Mouse (Mus musculus): ENCODE measurements at regions not wholly inside any gene's neighbourhood (a gene's known extent, or its start where the extent isn't known, plus 50 kb on each side); places are given as distances from the start of the nearest gene placed in this dataset.

DNA sequence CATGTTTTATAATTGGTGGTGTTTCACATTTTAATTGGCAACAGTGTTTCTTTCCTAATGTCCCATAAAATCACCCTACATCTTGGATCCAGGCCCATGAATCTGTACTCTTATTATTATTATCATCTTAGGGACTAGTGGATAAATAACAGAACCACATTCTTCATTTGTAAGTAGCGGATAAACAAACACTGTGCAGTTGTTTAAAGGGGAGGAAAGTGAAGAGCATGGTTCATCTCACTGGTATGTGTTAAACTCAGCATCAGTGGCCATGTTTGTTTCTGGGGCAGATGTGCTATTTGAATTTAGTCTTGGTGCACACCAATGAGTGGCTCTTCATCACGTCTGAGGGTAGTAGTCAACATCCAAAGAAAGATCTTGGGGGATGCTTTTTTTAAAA, 233.1 kb downstream of the Qk start:
- DNase-seq (ENCODE audit: low spot score in 2 of 2): no peak
- intact Hi-C loops (cut with DNase I): no loop called here

DNA sequence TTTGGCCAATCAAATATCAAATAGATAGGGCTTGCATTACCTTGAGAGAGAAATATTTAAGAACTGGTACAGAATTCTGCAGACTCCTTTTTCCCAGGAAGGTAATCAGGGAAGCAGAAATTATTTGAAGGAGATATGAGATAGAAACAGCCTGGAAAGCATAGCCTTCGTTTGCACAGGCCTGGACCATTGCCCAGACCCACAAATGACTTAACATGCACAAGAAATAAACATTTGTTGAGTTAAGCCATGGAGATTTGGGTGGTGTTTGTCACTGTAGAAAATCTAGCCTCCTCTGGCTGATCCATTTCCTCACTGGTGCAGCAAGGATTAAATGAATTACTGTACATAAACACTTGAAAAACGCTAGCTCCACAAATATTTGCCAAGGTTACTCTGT, 233.5 kb downstream of the Qk start:
- DNase-seq (ENCODE audit: low spot score in 2 of 2): peak; percentile 21 to 39
- intact Hi-C loops (cut with DNase I): no loop called here

DNA sequence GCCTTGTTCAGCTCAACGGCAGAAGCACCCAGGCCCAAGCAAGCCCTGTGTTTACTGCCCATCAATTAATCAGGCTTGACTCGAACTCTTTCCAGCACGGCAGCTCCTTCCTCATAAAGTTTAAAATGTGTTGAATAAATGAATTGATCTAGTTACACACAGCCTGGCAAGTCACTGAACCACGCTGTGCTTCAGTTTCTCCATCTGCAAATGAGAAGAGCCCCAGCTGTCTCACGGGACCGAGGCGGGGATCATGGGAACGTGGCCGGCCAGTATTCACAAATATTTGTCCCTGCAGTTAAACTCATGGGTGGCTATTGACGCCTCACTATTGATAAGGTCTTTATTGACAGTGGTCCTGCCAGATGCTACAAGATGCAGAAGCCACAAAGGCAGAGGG, 237.9 kb downstream of the Qk start:
- intact Hi-C loops (cut with DNase I): no loop called here
- no peak for DNase-seq (ENCODE audit: low spot score in 2 of 2)

GRCm38 (mm10) chr17:10079853-10080650, 239.6 kb downstream of the Qk start:
- DNase-seq (ENCODE audit: low spot score in 2 of 2): no peak
- intact Hi-C loops (cut with DNase I): no loop called here

GRCm38 (mm10) chr17:10078536-10079319, 240.9 kb downstream of the Qk start:
- intact Hi-C loops (cut with DNase I): no loop called here
- DNase-seq (ENCODE audit: low spot score in 2 of 2): no peak

- intact Hi-C loops (cut with DNase I): no loop called here
- DNase-seq (ENCODE audit: low spot score in 2 of 2): no peak
These were observed 246.4 kb downstream of the Qk start for GRCm38 (mm10) chr17:10073301-10073700.

GRCm38 (mm10) chr17:10069251-10069650, 250.4 kb downstream of the Qk start:
- DNase-seq (ENCODE audit: low spot score in 2 of 2): no peak
- intact Hi-C loops (cut with DNase I): no loop called here

DNA sequence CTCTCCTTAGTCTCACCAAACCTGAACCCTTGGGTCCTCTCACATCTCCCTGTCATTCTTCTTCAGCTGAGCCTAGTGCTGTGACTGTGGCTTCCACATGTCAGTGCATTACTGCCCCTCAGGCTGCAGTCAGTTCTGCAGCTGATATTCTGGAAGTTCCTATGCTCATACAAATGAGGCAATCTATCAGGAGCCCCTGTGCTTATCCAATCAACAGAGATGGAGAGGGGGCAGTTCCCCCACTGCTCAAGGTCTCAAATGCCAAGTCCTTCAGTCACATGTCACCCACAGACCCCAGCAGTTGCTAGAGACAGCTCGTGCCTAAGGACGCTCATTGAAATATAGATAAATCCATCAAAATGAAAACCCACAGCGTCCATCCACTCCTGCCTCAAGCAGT, 254.5 kb downstream of the Qk start:
- DNase-seq (ENCODE audit: low spot score in 2 of 2): no peak
- intact Hi-C loops (cut with DNase I): no loop called here

- no peak for DNase-seq (ENCODE audit: low spot score in 2 of 2)
- intact Hi-C loops (cut with DNase I): no loop called here
These were observed 257.0 kb downstream of the Qk start for GRCm38 (mm10) chr17:10062546-10063100.

GRCm38 (mm10) chr17:10057736-10058135, 261.9 kb downstream of the Qk start:
- no peak for DNase-seq (ENCODE audit: low spot score in 2 of 2)
- intact Hi-C loops (cut with DNase I): no loop called here

GRCm38 (mm10) chr17:10056096-10056495, 263.6 kb downstream of the Qk start:
- intact Hi-C loops (cut with DNase I): no loop called here
- no peak for DNase-seq (ENCODE audit: low spot score in 2 of 2)

DNA sequence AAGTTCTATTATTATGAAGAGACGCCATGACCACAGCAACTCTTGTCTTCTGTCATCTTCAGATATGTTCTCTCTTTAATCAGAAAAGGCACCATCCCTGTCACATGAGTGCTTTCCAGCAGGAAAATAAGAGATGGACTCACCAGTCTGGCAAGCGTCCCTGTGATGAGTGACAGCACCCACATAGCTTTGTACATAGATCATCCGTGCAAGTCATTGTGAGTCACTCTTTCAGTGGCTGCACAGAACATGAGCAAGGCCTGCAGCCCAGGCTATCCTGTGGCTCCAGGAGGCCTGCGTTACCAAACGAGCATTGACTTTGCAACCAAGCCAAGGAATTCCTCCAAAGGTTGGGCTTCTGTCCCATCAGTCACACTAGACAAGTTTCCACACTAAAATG, 265.3 kb downstream of the Qk start:
- intact Hi-C loops (cut with DNase I): no loop called here
- peak in 1 of 2 experiments; percentile 34 for DNase-seq (ENCODE audit: low spot score in 2 of 2)

DNA sequence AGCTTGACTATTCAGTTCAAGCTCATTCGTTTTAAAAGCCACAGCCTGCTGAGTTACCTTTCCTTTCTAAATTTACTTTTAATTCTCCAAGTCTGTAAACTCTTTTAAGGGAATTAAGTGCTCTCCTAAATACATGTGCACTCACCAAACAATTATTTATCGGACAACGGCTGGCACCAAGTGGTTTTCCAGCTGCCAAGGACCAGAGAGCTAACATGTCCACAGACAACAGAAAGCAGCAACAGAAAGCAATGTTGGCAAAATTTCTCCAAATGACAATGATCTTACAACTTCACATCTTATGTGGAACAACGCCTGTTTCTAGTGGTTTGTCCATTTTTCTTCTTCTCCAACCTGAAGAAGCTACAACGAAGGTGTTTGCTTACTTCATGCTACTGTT, 275.3 kb downstream of the Qk start:
- intact Hi-C loops (cut with DNase I): no loop called here

GRCm38 (mm10) chr17:10042042-10042652, 277.5 kb downstream of the Qk start:
- intact Hi-C loops (cut with DNase I): no loop called here
- DNase-seq (ENCODE audit: low spot score in 2 of 2): no peak

More for the DNA sequence above, 275.3 kb downstream of the Qk start:
- no peak for DNase-seq (ENCODE audit: low spot score in 2 of 2)

DNA sequence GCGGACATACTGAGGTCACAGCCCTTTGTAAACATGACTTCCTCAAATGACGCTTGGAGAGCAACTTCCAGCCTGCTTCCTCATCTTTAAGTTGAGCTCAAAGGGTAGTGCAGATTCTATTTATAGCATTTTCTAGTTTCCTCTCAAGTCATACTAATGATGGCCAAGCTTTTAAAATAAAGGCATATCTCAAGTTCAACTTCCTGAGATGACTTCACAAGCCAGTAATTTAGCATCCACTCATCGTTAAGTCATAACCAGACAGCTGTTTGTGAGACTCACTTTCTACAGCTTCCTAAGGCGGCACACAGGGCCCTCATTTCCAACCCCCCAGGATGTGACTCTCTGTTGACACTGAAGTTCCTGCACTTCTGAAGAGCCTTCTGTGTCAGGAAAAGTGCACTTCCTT, 278.7 kb downstream of the Qk start:
- peak in 1 of 2 experiments; percentile 19 for DNase-seq (ENCODE audit: low spot score in 2 of 2)
- intact Hi-C loops (cut with DNase I): no loop called here

GRCm38 (mm10) chr17:10040375-10040774, 279.3 kb downstream of the Qk start:
- intact Hi-C loops (cut with DNase I): no loop called here

DNA sequence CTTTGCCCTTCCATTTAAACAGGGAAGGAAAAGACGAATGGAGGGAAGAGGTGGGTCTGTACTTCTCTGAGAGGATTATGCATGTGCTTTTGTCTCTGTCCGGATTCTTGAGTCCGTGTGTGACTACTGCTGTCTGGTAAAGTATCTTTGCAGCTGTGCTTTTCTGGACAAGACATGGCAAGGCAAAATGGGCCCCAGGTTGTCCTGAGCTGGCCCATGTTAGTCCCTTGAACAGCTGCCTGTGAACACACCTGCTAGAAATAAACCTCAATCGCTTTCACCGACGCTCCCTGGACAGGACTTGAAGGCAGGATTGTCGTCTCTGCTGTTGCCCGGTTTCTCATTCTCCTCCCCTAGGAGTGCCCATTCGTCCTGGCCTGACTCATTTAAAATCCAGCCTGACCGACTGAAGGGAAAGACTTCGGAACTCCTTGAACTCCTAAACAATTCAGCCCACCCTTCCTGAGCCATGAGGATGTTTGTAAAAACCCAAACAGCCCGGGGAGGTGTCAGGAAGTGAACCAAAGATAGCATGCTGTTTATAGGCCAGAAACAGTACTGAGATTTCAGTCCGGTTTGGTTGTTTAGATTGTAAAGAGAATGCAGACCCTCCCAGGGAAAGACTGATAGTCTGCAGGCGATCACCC, 281.7 kb downstream of the Qk start:
- intact Hi-C loops (cut with DNase I): loop anchor here (5.0 kb wide), 1 partner anchor 111 kb away; no protein-coding TSS in a partner anchor

More at GRCm38 (mm10) chr17:10040375-10040774, 279.3 kb downstream of the Qk start:
- no peak for DNase-seq (ENCODE audit: low spot score in 2 of 2)

GRCm38 (mm10) chr17:10033510-10033909, 286.1 kb downstream of the Qk start:
- intact Hi-C loops (cut with DNase I): no loop called here
- no peak for DNase-seq (ENCODE audit: low spot score in 2 of 2)

More for the DNA sequence above, 281.7 kb downstream of the Qk start:
- no peak for DNase-seq (ENCODE audit: low spot score in 2 of 2)

GRCm38 (mm10) chr17:10031033-10031432, 288.6 kb downstream of the Qk start:
- intact Hi-C loops (cut with DNase I): no loop called here
- no peak for DNase-seq (ENCODE audit: low spot score in 2 of 2)

DNA sequence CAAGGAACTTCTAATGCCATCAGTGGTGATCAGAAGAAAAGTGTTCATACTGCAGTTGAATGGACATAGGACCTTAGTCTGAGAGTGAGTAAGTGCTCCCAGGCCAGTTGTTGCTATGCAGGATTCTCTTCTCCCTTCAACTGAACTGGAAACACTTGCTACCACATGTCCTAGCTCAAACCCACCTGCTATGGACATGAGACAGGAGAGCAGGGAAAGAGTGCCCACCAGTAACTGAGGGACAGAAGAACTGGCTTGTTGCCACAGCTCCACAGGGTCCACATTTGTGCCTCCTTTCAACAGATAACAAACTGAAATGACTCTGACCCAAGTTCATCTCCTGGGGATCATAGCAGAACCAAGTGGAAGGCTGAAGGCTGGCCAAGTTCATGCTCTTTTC, 292.9 kb downstream of the Qk start:
- intact Hi-C loops (cut with DNase I): no loop called here
- no peak for DNase-seq (ENCODE audit: low spot score in 2 of 2)

Measured in left cerebral cortex, postnatal 25 days (tissue).